Mouse (Mus musculus) cerebellum, adult 18-20 months (tissue): ENCODE data around the gene Crcp.
"Not testable (repeated sequence)": the region's sequence is repeated elsewhere in the genome, so short reads cannot be mapped to it uniquely, and the experiment has no call there.

Source experiments
- DNase-seq, 2 experiments: peaks; one replicate each; pipeline ENCODE4 v3.0.0; 2021

Crcp gene

DNA sequence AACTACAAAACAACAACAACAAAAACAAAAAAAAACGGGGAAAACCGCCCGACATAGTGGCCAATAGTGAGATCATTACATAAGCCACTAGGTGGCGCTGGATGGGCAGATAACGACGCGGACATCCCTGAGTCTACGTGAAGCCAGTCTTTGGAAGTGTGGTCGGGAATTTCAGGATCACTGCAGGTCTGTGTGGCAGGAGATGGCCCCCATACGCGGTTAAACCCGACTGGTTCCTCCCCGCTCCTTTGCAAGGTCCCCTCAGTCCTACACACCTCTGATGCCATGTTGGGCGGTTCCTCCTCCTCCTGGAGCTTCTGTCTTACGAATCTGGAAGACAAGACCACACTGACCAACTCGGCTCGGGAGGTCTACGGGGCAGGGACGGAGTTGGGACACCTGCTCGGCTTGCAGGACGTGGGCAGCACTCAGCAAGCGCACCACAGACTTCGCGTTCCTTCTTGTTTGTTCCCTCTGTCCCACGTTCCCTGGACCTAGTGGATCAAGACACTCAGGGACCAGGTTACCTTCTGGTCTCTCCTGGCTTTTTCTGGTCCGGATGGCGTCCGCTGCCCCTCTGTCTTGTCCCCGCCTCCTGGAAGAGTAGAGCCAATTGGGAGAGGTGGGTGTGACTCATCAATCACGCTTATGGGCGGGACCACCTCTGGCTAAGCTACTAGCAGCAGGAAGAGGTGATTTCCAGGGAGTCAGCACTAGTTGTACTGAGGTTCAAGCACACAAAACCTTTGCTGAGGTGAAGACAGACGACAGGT lies 5.1 kb upstream of the Crcp start:
- DNase-seq = peak; percentile 79 to 83

DNA sequence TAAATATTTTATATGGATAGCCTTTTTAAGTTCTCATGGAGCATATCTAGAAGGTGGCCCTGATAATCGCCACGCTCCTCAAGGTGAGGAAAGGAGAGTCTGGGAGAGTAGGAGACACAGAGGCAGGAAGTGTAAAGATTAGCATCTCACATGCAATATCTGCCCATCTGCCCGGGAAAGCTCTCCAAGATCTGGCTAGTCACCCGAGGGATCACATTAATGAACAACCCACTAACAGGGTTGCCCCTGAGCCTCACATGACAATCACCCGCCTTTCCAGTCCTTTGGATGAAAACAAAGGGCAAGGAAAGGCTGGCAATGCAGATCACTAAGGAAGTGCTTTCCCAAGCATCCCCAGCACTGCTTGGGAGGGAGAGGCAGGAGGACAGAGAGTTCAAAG lies 2.0 kb upstream of the Crcp start:
- DNase-seq = no peak

DNA sequence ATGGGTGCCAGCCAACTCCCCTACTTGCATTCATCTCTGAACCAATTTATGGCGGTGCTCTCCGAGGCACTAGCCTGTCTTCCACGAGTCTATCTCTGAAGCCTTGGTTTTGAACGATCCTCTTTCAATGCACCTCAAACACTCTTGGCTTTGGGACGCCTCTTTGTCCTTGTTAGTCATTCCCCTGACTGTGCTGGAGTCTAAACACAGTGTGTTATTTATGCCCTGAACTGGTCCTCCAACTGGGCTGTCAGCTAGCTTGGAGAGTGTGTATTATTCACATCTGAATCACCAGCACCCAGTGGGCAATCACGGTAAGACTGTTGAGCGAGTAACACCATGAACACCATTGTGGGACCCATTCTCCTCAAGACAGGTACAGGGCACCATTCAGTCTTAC lies 1.4 kb upstream of the Crcp start:
- DNase-seq = no peak

DNA sequence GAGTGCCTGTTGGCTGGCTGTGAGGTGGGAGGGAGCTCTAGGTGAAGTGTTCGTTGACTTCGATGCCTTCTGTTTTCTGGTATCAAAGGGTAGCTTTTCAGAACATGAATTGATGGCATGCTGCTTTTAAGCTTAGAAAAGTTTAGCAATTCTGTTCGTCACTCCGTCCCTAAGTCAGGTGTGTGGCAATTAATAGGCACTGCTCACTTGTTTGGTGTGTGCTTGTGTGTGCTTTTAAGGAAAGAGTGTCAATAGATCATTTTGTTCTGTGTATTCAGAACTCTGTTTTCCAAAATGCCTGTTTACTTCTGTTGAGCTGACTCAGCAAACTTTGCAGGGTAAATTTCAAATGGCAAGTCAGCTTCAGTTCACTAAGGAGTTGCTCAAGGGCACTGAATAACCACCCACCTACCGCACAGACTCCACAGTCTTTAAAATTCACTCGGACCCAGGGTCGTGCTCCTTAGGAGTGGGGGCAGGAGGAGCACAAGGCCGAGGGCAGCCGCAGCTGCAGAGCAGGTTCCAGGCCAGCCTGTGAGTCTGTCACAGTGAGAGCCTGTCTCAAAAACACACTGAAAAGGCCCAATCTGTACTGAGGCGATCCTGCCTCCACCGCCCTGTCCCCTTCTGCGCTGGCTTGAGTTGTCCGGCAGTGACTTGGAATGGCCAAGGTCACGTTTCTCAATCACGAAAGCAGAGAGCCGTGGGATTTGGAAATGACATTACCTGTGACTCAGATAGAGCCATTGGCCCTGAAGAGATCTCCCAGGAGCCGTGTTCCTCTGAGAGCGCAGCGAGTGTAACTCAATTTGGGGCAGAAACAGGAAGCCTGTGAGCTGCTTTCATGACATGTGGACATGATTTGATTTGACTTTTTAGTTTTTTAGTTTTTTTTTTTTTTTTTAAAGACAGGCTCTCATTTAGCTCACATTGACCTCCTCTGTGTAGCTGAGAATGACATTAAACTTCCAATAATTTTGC lies 2.6 kb downstream of the Crcp start:
- DNase-seq = peak in 1 of 2 experiments; percentile 2

DNA sequence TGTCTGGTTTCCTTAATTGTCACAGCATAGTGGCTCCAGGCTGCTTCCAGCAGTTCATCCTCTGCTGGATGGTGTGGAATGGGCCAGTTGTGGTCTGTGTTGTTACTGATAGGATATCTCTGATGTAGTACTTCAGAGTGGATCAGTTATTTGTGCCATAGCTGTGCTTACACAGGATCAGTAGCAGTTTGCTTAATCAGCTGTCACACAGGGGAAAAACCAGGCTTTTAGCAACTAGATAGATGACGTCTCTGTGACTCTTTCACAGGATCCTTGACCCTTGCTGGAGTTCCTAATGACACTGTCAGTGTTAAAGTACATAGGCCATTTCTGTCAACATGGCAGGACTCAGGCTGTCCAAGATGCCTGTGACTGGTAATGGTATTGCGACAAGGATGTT lies 4.8 kb downstream of the Crcp start:
- no peak for DNase-seq

DNA sequence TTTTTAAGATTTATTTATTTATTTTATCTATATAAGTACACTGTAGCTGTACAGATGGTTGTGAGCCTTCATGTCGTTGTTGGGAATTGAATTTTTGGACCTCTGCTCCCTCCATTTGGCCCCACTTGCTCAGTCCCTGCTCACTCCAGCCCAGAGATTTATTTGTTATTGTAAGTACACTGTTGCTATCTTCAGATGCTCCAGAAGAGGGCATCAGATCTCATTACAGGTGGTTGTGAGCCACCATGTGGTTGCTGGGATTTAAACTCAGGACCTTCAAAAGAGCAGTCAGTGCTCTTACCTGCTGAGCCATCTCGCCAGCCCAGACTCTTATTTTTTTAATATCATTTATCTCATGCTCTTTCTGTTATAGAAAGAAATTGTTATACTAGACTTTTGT lies 7.2 kb downstream of the Crcp start:
- DNase-seq = not testable (repeated sequence)

DNA sequence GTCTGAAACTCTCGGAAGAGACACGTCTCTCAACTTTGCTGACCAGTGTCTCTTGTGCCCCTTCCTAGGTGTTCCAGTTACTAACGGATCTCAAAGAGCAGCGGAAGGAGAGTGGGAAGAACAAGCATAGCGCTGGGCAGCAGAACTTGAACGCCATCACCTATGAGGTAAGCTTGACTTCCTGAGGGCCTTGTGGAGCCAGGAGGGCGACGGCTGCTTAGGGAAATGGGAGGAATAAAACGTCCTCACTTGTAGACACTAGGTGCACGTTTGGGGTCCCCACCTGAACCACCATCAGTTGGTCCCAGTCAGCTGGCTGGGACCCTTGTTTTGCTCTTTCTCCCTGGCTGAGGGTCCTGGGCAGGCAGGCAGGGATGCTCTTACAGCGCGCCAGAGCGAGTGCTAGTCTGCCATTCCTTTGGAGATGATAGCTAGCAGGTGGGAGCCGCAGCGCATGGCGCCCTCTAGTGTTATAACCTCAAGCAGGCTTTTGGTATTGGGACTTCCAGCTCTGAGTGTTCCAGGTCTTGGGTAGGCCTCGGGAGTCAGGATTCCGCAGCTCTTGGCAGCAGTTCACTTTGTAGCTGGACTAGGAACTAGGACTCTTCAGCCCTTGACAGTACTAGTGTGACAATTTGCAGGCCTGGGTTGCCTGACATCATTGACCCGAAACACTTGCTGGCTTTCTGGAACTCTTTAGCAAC lies 8.8 kb downstream of the Crcp start:
- DNase-seq = peak; percentile 62 to 70

DNA sequence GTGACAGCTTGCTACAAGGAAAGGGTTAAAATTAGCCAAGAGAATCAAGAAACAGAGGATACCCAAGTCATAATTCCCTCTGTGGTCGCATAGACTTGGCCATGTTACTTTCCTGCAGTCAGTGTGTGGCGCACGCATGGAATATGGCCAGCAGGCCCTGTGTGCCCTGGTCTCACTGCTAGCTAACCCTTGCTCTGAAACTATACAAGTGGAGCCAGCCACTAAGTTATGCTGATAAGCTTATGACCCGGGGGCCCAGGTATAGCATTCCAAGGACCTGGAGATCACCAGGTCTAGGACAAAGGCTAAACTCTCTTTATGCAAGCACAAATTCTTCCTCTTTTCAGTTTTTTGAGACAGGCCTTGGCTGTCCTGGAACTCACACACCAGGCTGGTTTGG lies 11.7 kb downstream of the Crcp start:
- no peak for DNase-seq

DNA sequence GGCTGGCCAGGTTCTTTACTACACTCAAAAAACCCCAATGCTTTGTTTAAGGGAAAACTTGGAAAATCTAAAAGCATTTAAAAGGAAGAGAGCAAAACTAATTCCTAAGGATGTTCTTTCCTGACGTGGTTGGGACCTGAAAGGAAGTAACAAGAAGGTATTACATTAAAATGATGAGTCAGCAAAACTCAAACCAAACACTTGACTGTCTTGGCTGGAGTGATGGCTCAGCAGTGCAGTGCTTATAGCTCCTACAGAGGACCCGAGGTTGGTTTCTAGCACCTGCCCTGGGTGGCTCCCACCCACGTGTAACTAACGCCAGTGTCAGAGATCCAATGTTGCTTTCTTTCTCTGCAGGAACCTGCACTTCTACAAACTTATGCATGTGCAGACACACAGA lies 12.2 kb downstream of the Crcp start:
- DNase-seq = no peak

DNA sequence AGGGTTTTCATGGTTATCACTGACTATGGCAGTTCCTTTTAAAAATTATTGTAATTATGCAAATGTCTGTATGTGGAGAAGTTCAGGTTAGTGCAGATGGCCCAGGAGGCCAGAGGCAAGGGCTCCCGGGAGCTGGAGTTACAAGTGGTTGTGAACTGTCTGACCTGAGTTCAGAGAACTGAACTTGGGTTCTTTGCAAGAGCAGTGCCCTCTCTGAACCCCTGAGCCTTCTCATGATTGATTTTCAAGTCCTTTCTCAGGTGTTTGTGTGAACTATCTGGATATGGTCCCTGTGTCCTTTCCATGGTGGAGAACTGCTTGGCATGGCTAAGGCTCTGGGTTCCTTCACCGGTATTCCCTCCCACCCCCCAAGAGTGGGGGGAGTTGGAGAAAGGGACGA lies 14.7 kb downstream of the Crcp start:
- peak in 1 of 2 experiments; percentile 25 for DNase-seq

DNA sequence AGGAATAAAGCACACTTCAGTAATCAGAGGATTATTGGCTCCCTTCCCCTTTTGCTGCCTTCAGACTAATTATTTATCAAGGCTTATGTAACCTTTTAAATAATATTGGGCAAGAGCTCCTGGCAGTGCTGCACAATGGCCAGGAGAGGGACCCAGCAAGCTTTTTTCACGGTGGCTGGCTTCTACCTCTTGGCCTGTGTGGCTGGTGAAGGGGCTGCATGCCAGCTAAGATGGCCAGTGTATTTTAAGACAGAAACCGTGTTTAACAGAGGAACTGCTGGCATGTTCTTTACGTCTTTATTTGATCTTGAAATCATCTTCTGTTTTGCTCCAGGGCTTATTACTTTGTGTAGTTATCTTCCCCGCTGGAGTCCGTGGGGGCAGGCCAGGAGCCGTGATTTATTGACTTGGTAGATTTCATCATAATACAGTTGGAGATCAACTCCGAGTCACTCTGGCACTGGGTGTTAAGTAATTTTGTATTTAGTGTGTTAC lies 15.2 kb downstream of the Crcp start:
- peak; percentile 81 to 83 for DNase-seq

DNA sequence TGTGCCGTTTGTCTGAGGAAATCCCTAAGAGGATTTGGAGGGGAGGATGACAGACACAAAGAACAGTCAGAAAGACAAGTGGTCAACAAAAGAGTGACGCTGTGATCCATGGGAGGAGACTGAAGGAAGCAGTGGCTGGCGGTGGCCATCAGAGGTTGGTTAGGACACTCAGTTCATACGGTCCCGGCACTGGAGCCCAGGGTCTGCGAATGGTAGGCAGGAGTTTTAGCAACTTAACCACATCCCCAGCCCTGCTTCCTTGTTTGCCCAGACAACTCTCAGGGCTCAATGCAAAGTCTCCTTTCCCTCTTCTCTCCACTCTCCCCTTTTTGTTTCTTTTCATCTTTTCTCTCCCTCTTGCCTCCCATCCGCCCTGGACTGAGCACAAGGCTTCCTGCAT lies 17.0 kb downstream of the Crcp start:
- no peak for DNase-seq

DNA sequence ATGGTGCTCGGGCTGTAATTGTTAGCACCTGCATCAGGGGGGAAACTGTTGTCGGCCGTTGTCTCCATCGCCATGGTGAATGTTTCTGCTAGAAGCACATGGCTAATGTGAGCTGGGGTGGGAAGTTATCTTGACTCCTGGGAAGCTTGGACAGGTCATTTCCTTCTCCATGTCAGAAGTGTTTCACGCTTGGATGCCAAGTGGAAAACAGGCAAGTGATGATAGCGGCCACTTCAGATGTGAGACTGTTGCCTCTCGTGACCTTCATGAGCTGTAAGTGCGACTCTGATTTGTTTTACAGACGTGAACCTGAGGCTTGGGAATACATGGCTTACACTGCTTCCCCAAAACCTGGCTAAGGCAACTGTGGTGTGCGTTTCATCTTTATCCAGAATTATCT lies 17.5 kb downstream of the Crcp start:
- no peak for DNase-seq

DNA sequence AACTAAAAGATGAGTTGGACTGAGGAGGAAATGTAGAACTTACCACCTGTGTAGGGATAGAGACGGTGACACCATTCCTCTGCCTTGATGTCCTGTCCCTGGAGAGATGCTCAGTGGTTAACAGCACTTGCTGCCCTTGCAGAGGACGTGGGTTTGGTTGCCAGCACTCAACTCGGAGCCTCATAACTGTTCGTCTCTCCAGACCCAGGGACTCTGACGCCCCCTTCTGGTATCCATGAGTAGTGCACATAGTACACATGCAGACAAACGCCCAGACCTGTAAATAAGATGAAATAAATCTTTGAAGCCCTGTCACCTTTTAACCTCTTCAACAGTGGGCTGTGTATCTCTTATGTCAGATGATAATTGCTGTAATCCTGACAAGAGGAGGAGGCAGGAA lies 17.9 kb downstream of the Crcp start:
- DNase-seq = no peak

DNA sequence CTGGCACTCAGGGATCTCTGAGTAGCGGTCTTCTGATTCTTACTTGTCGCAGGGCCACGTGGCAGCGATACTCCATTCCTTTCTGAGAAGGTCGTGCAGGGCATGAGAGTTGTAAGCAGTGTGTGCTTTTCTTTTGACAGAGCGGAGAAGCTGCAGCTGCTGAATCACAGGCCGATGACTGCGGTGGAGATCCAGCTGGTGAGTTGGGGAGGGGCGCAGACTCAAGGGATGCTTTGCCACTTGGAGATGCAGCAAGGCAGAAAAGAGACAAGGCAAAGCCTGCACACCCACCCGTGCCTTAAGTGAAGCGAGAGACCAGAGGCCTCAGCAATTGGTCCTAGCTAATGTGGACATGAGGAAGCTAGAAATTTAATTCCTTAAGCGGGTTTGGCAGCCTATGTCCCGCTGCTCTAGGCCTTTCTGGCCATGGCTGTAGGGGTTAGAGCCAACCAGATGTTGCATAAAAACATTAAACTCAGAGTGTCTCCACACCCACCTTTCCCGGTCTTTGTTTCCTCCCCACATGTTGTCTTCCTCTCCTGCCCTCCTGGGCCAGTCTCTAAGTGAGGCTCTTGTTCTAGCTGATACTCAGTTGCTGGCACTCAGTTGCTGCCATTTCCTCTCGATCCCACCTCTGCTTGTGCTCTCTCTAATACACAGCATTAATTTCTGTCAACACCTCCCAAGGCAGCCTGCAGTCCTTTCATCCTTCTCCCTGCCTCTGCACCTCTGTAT lies 19.9 kb downstream of the Crcp start:
- DNase-seq = no peak

DNA sequence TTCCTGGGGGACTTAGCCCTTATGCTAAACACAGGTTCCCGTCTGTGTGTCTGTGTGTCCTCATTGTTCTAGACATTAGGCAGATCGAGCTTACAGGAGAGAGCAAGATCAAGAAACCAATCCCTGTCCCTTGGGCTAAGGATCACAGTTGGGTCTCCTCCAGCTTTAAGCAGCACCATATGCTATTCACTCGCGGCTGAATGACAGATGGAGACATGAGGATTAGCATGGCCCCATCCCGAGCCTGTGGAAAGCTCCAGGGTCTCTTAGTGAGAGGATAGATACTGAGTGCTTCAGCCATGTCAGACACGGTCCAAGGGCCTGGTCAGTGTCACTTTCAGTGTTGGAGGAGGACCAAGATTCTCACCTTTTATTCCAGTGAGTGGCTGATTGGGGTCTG lies 21.3 kb downstream of the Crcp start:
- peak; percentile 81 to 88 for DNase-seq

DNA sequence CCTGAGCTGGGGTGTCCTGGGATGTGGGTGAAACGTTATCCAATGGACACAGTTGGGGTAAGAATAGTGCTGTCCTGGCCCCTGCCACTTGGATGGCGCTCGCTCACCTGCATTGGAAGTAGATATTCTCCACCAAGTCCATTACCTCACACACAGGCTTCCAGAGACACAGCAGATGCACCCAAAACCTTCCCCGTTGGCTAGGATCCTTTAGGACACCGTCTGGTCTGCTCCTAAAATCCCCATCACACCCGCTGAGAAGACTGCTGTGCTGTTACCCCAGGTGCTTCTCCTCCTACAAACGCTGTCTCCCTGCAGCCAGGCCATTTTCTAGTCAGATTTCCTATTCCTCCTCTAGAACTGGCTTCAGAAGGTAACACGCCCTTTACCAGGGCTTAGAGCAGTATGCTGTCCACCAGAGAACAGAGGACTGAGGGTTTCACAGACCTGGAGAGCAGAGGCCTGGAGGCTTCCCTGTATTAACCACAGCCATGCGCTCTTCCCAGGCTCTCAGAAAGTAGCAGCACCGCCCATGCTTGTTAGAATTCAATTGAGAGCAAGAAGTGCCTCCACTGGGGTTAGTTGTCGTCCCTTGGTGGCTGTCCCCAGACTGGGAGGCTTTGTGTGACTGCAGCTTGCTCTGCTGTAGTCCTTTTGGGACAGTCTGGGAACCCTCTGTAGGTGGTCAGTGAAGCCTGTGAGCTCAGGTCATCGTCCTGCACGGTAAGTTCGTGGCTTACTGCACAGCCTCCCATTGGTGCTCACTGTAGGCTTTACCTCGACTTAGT lies 22.2 kb downstream of the Crcp start:
- DNase-seq = peak in 1 of 2 experiments; percentile 40

DNA sequence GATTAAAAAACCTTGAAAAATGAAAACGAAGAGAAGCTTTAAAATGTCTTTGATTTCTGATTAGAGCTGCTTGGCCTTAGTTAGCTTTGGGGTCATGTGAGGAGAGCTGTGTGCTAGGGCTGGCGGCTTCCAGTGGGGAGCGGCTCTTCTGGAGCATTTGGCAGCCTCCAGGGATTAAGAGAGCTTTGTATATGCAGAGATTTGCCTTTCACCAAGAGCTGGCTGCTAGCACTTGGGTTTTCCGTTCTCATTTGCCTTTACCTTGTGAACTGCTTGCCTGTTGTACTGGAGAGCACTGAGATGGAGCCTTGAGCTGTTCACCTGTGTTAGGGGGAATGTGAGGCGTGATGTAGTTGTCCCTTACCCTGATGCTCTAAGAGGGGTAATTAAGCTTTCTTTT lies 23.4 kb downstream of the Crcp start:
- no peak for DNase-seq

DNA sequence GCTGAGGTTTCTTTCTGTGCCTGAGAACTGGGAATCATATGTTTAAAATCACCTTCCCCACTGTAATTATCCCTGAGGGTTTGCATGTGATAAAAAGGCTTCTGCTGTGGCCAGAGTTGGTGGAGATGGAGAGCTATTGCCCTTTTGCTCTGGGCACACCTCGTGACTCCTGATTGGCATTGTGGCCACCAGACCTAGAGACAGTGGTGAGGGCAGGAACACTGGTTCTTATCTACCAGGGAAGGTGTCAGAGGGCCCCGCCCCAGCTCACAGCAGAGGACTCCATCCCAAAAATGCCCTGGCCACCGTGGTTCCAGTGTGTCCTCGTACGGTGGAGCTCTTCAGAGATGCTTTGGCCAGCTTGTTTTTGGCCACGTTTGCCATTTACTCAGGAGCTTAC lies 23.9 kb downstream of the Crcp start:
- no peak for DNase-seq

DNA sequence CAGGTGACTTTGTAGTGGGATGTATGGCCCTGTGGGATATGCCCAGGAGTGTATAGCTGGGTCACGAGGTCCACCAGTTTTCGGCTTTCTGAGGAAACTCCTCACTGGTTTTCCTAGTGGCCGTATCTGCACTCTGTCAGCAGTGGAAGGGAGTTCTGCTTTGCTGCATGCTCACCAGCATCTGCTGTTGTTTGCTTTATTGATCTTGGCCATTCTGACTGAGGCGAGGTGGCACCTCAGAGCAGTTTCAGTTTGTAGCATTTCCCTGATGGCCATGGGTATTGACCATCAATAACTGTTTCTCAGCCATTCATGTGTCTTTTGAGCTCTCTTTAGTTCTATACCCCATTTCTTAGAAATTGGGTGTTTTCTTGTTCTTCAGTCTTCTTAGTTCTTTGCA lies 26.6 kb downstream of the Crcp start:
- DNase-seq = no peak

DNA sequence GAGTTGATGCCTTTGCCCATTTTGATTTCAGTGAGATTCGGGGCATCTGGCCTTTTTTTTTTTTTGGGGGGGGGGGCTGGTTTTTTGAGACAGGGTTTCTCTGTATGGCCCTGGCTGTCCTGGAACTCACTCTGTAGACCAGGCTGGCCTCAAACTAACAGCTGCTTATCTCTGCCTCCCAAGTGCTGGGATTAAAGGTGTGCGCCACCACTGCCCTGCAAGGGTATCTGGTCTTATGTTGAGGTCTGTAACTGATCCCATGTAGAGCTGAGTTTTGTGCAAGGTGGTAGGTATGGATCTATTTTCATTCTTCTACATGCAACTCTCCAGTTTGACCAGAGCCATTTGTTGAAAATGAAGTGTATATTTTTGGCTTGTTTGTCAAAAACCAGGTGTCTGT lies 27.2 kb downstream of the Crcp start:
- no peak for DNase-seq
